Mouse (Mus musculus) hindbrain, embryonic 16.5 days (tissue): ENCODE measurements around the gene Zic4. TPM values are rescaled to one million over a fixed set of nuclear protein-coding genes. Genes with fewer than 3 reads are reported as not detected.

ENCODE experiments used
- ATAC-seq: fragments of 200-750 bp; cut with Nextera tagmentation; 2 replicates; pipeline ENCODE4 v1.8.0; 2017; ENCODE audit warnings: moderate TSS enrichment, moderate library complexity
- H3K27ac ChIP-seq: fragments of 300-500 bp; sonication (generic); 2 replicates; pipeline ENCODE4 v1.5.1; 2014; ENCODE audit warnings: low read depth, mild to moderate bottlenecking, control low read depth, low read length, moderate library complexity
- H3K27me3 ChIP-seq: fragments of 300-500 bp; sonication (generic); replicated peaks from 2 replicates; pipeline ENCODE4 v1.6.1; 2014; ENCODE audit warnings: low read length; ENCODE audit not compliant: control insufficient read depth, insufficient read depth
- H3K36me3 ChIP-seq: fragments of 300-500 bp; sonication (generic); 2 replicates; pipeline ENCODE4 v1.6.1; 2014; ENCODE audit warnings: mild to moderate bottlenecking, low read length, moderate library complexity, mixed read lengths; ENCODE audit not compliant: control insufficient read depth, insufficient read depth
- H3K4me1 ChIP-seq: fragments of 300-500 bp; sonication (generic); 2 replicates; pipeline ENCODE4 v1.6.1; 2014; ENCODE audit warnings: low read depth, low read length; ENCODE audit not compliant: control insufficient read depth, insufficient read depth
- H3K4me2 ChIP-seq: fragments of 300-500 bp; sonication (generic); 2 replicates; pipeline ENCODE4 v1.6.1; 2014; ENCODE audit warnings: mild to moderate bottlenecking, low read length, control low read depth, moderate library complexity
- H3K4me3 ChIP-seq: fragments of 300-500 bp; sonication (generic); 2 replicates; pipeline ENCODE4 v1.5.1; 2014; ENCODE audit warnings: mild to moderate bottlenecking, low read length, control low read depth, moderate library complexity
- H3K9ac ChIP-seq: fragments of 300-500 bp; sonication (generic); 2 replicates; pipeline ENCODE4 v1.6.1; 2014; ENCODE audit warnings: low read depth, mild to moderate bottlenecking, control low read depth, low read length, moderate library complexity
- H3K9me3 ChIP-seq: fragments of 300-500 bp; sonication (generic); 2 replicates; pipeline ENCODE4 v1.6.1; 2014; ENCODE audit warnings: mild to moderate bottlenecking, low read length, moderate library complexity; ENCODE audit not compliant: control insufficient read depth
- WGBS: fragments of 180-500 bp; shearing (Covaris S2); extraction: QIAGEN DNeasy Blood & Tissue Kit; methylation state at CpG from one replicate; pipeline ENCODE4 v1.1.7; 2014; 5-methylcytosine and 5-hydroxymethylcytosine counted together
- polyA plus RNA-seq: library from polyadenylated mRNA; unstranded; fragments of >200 nt; fragmentation: Nextera tagmentation; extraction: Ambion mirVana; gene quantifications from 2 replicates; pipeline ENCODE4 v1.2.1, GENCODE M21; 2015

The Zic4 gene
- polyA plus RNA-seq, 1 experiment from 2014 or later = 67.4 TPM

- H3K9ac ChIP-seq = peak overlapping the region; percentile 5
- H3K27me3 ChIP-seq = peaks cover 44% of the 10 kb centered on the region
- no peak for ATAC-seq
- H3K4me2 ChIP-seq = peak overlapping the region; percentile 47
- peak overlapping the region; percentile 79 for H3K27ac ChIP-seq
- 3% methylated on average over 31 of the region's 31 CpGs for WGBS
- peak overlapping the region; percentile 6 for H3K4me3 ChIP-seq
- H3K9me3 ChIP-seq = no peaks in the 10 kb centered on the region
- no peaks in the 10 kb centered on the region for H3K36me3 ChIP-seq
- H3K4me1 ChIP-seq = no peaks in the 10 kb centered on the region; the same call in 1 of the 2 replicates
Observed at GRCm38 (mm10) chr9:91386891-91387739, 24.9 kb downstream of the Zic4 start.

- Histone ChIP-seq H3K27ac (peak overlapping the region; percentile 79), H3K27me3 (peaks cover 49% of the 10 kb centered on the region), H3K9me3 (no peaks in the 10 kb centered on the region), H3K4me1 (no peaks in the 10 kb centered on the region; the same call in 1 of the 2 replicates), H3K4me2 (peak overlapping the region; percentile 47), H3K36me3 (no peaks in the 10 kb centered on the region), H3K9ac (no peak overlapping the region), H3K4me3 (peak overlapping the region; percentile 6; the same call in 1 of the 2 replicates)
- WGBS = 10% methylated on average over 5 of the region's 5 CpGs
- no peak for ATAC-seq
Observed at GRCm38 (mm10) chr9:91387740-91388080, 25.5 kb downstream of the Zic4 start.

- WGBS = 8% methylated on average over 4 of the region's 4 CpGs
- H3K9ac ChIP-seq = no peak overlapping the region; the same call in 1 of the 2 replicates
- no peaks in the 10 kb centered on the region; the same call in 1 of the 2 replicates for H3K4me1 ChIP-seq
Observed at GRCm38 (mm10) chr9:91388173-91388572, 26.0 kb downstream of the Zic4 start.

GRCm38 (mm10) chr9:91393376-91394068, 31.3 kb downstream of the Zic4 start:
- H3K4me2 ChIP-seq = no peak overlapping the region
- no peaks in the 10 kb centered on the region for H3K4me1 ChIP-seq
- peaks cover 66% of the 10 kb centered on the region for H3K27me3 ChIP-seq
- H3K9me3 ChIP-seq = no peaks in the 10 kb centered on the region
- H3K9ac ChIP-seq = no peak overlapping the region
- no peaks in the 10 kb centered on the region for H3K36me3 ChIP-seq
- 0 out of 2 replicates have a peak, but pooled peaks have one; percentile 38 for ATAC-seq
- H3K4me3 ChIP-seq = no peak overlapping the region
- no peak overlapping the region; the same call in 1 of the 2 replicates for H3K27ac ChIP-seq
- 21% methylated on average over 8 of the region's 8 CpGs for WGBS

More at GRCm38 (mm10) chr9:91388173-91388572, 26.0 kb downstream of the Zic4 start:
- no peak for ATAC-seq
- H3K4me2 ChIP-seq = peak overlapping the region; percentile 9; the same call in 1 of the 2 replicates
- no peaks in the 10 kb centered on the region for H3K9me3 ChIP-seq
- H3K27ac ChIP-seq = no peak overlapping the region
- H3K27me3 ChIP-seq = peaks cover 52% of the 10 kb centered on the region
- no peaks in the 10 kb centered on the region for H3K36me3 ChIP-seq
- H3K4me3 ChIP-seq = no peak overlapping the region

- Histone ChIP-seq H3K4me3 (no peak overlapping the region), H3K27ac (peak overlapping the region; percentile 61), H3K9me3 (no peaks in the 10 kb centered on the region), H3K4me1 (no peaks in the 10 kb centered on the region), H3K9ac (no peak overlapping the region), H3K27me3 (peaks cover 65% of the 10 kb centered on the region), H3K36me3 (no peaks in the 10 kb centered on the region), H3K4me2 (peak overlapping the region; percentile 23; the same call in 1 of the 2 replicates)
- ATAC-seq = peak; percentile 38; the same call in 1 of the 2 replicates
- 8% methylated on average over 14 of the region's 14 CpGs for WGBS
Observed at GRCm38 (mm10) chr9:91394211-91394646, 32.0 kb downstream of the Zic4 start.

GRCm38 (mm10) chr9:91395066-91395772, 33.0 kb downstream of the Zic4 start:
- Histone ChIP-seq H3K36me3 (no peaks in the 10 kb centered on the region), H3K4me1 (no peaks in the 10 kb centered on the region), H3K27me3 (peaks cover 67% of the 10 kb centered on the region), H3K9me3 (no peaks in the 10 kb centered on the region), H3K4me3 (no peak overlapping the region), H3K27ac (no peak overlapping the region), H3K9ac (no peak overlapping the region), H3K4me2 (peak overlapping the region; percentile 3; the same call in 1 of the 2 replicates)
- WGBS = 7% methylated on average over 14 of the region's 14 CpGs
- ATAC-seq = 0 out of 2 replicates have a peak, but pooled peaks have one; percentile 38

GRCm38 (mm10) chr9:91399976-91400375, 37.8 kb downstream of the Zic4 start:
- no peak for ATAC-seq
- no peak overlapping the region for H3K4me2 ChIP-seq
- no peaks in the 10 kb centered on the region for H3K36me3 ChIP-seq
- no peak overlapping the region for H3K9ac ChIP-seq
- no peaks in the 10 kb centered on the region for H3K4me1 ChIP-seq
- no peaks in the 10 kb centered on the region for H3K9me3 ChIP-seq
- no peak overlapping the region for H3K4me3 ChIP-seq
- 28% methylated on average over 7 of the region's 7 CpGs for WGBS
- H3K27ac ChIP-seq = no peak overlapping the region
- peaks cover 56% of the 10 kb centered on the region for H3K27me3 ChIP-seq

GRCm38 (mm10) chr9:91400482-91401093, 38.4 kb downstream of the Zic4 start:
- Histone ChIP-seq H3K9ac (no peak overlapping the region), H3K9me3 (no peaks in the 10 kb centered on the region), H3K4me1 (no peaks in the 10 kb centered on the region), H3K4me3 (no peak overlapping the region), H3K36me3 (no peaks in the 10 kb centered on the region), H3K27me3 (peaks cover 56% of the 10 kb centered on the region), H3K4me2 (no peak overlapping the region), H3K27ac (no peak overlapping the region)
- ATAC-seq = peak; percentile 35; the same call in 1 of the 2 replicates
- WGBS = 16% methylated on average over 8 of the region's 8 CpGs
